Mouse (Mus musculus): ENCODE results near the gene Dennd4b.
"Not testable (repeated sequence)": the region's sequence is repeated elsewhere in the genome, so short reads cannot be mapped to it uniquely, and the experiment has no call there.

Dennd4b gene

DNA sequence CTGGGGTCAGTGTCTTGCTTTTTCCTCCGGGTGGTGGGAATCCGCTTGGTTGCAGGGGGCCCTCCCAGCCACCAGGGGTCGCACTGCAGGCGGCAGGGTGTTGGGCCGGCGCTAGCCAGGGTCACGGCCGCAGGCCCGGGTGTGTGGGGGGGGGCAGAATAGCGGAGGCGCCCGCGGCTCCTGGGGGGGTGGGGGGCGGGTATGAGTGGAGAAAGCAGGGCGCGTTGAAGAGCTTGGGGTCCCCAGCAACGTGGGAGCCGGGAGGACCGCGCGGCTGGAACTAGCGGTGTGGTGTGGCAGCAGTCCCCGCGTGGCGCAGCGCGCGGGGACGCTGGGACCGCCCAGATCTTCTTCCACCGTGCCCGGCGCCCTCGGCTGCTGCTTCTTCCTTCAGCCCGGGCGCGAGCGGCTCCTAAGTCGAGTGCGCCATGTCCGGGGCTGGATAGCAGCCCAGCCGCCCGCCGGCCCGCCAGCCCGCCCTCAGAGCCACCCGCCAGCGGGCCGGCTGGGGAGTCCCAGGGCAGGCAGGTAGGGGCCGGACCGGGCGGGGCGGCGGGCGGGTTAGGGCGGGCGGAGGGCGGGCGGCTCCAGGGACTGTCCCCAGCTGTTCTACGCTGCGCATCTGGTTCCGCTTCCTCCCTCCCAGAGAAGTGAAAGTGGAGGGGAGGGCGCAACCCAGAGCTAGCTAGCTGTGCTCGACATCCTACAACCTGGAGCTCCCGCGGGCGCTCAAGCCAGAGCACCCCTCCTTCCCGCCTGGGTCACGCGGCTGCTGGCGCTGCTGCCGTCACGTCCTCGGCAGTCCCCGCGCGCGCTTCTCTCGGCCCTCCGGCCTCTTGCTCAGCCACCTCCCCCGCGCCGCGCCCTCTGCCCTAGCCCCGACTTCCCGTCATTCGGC is at the start of gene Dennd4b:
TSS of gene Dennd4b (plus strand) at position 152 of the 898 bp plus-strand sequence.
- peak; percentile 91 for DNase-seq (ENCODE audit: low read depth, low spot score)

DNA sequence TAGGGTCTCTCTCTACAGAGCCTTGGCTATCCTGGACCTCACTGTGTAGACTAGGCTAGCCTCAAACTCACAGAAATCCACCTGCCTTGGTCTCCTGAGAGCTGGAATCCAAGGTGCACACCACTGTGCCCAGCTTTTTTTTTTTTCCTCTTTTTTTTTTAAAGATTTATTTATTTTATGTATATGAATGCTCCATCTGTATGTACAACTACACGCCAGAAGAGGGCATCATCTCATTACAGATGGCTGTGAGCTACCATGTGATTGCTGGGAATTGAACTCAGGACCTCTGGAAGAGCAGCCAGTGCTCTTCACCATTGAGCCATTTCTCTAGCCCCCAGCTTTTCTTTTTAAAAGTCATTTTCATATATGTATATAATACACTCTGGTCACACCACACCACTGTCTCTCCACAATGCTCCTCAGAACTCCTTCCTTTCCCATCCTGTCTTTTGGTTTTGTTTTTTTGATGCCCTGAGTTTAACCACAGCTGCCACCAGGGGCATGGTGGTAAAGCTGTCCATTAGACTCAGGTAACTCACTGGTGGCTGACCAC is 49.1 kb upstream of the Dennd4b start:
- peak; percentile 62 for DNase-seq (ENCODE audit: low read depth, low spot score)

DNA sequence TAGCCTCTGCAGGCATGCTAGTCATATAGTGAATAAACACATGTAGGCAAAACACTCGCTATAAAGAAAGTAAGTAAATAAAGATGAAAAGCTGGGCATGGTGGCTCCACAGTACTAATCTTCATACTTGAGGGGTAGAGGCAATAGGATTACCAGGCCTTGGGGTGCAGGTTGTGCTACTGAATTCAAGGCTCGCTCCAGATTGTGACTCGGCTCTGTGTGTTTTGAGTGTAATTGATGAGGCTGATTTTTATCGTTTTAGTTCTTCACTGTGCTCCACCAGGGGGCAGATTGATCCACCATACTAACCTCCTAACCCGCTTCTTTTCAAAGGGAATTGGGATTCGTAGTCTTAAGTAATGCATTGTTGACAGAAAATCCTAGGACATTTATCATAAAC is 44.9 kb upstream of the Dennd4b start:
- DNase-seq (ENCODE audit: low read depth, low spot score): peak; percentile 83

DNA sequence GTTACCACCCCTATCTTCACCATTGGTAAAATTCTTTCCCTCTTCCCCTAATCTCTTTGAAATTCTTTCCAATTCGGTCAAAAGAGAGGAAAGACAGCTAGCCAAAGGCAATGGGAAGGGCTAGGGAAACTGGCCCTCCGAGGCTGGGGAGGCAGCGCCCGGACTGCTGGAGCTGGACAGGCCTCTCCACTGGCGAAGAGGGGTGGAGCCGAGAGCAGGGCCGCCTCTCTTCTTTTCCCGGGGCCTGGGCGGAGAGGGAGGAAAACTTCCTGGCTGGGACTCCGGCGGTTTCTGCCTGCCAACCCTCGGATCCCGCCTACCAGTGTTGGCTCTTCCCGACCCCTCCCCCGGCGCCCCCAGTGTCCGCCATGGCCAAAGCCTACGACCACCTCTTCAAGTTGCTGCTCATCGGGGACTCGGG is 44.4 kb upstream of the Dennd4b start:
- DNase-seq (ENCODE audit: low read depth, low spot score): peak; percentile 87

DNA sequence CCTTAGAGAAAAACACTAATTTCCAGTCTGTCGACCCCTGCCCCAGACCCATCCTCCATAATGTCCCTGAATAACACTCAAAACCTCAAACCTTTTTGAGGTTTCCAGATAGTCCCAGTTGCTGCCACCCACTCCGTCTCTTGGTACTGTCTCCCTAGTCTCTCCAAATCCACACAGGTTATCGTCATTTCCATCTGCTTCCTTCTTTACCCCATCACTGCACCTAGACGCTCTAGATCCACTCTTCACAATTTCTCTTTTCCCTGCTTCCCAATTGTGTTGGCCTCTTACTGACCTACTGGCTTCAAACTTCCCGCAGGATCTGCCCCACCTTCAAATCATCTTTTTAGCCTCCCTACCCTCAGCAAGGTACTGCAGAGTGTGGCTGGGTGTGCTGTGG is 43.9 kb upstream of the Dennd4b start:
- DNase-seq (ENCODE audit: low read depth, low spot score): no peak

DNA sequence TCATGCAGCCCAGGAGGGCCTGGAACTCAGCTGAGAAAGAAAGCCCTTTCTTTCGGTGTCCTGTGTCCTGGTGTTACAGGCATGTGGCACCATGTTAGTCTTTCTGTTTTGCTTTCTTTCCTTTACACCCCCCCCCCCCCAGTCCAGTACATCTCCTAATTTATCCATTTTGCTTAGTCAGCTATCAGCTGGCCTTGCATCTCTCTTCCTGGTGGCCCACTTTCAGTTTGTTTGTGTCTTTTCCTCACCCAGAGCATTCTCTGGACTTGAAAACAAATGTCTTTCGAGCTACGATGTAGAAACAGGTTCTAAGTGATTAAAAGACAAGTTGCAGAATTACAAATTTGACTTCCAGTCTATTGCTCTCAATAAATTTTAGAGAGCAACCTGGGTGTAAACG is 42.5 kb upstream of the Dennd4b start:
- no peak for DNase-seq (ENCODE audit: low read depth, low spot score)

DNA sequence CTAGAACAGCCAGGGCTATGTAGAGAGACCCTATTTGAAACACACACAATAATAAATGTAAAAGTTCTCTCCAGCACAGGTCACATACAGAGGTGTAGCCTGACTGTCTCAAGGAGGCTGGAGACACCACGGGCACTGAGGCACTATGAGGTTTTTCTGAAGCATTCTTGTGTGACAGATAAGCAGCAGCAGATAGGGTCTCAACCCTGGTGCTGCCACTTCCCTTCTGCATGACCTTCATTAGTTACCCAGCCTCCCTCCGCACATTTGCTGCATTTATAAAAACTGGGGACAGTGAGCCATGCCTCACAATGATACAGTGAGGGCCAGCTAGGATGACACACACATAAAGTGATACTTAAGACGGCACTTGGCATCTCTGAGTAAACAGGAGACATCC is 42.0 kb upstream of the Dennd4b start:
- no peak for DNase-seq (ENCODE audit: low read depth, low spot score)

DNA sequence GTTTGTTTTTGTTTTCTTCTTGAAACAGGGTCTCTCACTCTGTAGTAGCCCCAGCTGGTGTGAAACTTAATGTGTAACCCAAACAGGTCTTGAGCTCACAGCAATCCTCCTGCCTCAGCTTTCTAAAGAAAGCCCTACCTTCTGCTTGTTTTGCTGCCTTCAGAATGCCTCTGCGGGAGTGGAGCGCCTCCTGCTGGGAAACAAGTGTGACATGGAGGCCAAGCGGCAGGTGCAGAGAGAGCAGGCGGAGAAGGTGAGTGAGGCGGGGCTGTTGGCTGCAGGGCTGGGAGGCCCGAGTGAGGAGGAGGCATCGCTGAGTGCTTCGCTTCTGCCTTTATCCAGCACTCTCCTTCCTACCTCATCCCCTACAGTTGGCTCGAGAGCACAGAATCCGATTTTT is 40.7 kb upstream of the Dennd4b start:
- DNase-seq (ENCODE audit: low read depth, low spot score): no peak

DNA sequence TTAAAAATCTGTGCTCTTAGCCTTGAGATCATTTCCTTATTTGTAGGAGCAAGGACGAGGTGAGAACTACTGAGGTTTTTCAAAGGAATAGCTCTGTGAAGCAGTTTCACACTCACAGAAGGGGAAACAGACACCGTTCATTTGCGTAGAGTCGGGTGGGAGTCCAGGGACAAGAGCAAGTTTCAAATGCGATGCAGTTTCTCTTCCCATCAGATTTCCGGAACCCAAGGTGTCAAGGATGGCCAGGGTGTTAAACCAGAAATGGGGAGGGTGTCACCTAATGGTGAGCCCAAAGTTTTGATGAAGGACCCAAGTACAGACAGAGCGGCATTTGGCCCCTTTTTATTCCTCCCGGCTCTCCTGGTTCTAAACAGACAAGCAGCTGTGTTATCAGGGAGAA is 33.9 kb upstream of the Dennd4b start:
- no peak for DNase-seq (ENCODE audit: low read depth, low spot score)

DNA sequence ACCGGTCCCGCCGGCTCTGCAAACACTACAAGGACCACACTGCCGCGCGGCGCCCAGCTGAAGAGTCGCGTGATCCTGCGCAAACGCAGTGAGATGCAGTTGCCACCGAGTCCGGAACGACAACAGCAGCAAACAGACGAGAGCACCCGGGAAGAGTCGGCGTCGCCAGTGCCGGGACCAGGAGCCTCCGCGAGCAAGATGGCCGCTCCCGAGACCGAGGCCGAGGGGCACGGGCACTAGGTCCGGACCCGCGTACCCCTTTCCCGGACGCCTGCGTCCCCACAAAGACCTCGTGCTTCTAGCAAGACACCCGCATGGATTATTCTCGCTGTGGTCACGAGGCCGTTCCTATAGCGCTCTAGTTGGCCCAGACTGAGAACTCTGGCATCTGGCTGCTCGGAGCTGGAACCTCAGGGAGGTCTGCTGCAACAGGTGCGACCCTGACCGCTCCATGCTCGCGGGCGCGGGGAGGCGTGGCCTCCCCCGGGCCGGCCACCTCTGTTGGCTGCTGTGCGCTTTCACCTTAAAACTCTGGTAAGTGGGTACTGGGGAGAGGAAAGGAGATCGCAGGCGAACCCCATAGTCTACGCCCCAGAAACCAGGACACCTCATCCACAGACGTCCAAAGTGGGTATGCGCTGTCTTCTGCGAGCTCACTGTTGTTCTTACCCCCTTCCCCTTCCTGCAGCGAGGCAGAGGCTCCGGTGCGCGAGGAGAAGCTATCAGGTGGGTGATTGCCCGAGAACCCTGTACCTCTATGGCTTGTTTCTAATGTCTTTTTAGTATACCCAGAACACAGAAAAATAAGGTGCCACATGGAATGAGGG is 33.3 kb upstream of the Dennd4b start, which contains the start of gene Jtb:
TSS of gene Jtb (plus strand) at position 91 of the 827 bp plus-strand sequence.
- DNase-seq (ENCODE audit: low read depth, low spot score): peak; percentile 95

DNA sequence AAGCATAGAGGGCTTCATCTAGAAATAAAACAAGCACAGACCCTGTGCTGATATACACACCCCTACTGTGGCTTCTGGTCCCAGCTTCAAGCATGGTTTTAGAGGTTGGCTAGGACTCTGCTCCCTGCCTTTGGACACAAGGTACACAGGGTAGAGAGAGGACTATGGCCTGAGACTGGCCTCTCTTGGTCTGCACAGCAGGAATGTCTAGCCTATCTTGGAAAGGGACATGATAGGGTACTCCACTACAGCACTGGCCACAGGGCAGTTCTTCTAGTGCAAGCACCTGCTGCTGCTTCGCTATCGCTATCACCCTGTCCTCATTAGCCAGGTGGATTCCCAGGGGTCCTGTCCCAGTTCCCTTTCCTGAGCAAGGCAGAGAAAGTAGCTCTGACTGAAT is 23.7 kb upstream of the Dennd4b start:
- DNase-seq (ENCODE audit: low read depth, low spot score): no peak

DNA sequence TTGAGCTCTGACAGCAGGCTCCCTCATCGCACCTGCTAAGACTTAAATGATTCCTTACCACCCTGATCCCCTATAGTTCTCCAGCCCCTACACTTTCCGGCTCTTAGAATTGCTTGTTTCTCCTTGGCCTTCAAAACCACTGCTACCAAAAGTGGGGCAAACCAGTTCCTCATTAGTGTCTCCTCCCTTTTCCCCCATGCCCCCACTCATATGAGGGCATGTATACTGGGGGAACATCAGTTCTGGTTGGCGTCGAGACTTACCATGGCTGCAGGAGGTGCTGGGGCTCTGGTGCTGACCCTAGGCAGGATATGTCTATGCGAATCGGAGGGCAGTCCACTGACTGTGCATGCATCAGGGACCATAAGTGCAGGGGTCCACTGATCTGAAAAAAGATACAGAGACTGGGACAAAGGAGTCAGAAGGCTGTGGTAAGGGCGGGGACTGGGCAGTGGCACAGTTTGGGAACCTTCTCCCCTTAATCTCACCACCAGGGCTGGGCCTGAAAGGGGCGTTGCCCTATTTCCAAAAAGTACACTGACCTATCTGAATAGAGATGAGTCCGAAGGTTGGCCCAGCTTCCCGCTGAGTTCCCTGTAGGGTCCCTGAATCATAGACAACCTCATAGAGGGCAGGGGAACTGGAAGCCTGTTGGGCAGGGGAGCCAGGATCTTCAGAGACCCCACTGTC is 23.2 kb upstream of the Dennd4b start:
- DNase-seq (ENCODE audit: low read depth, low spot score): no peak

DNA sequence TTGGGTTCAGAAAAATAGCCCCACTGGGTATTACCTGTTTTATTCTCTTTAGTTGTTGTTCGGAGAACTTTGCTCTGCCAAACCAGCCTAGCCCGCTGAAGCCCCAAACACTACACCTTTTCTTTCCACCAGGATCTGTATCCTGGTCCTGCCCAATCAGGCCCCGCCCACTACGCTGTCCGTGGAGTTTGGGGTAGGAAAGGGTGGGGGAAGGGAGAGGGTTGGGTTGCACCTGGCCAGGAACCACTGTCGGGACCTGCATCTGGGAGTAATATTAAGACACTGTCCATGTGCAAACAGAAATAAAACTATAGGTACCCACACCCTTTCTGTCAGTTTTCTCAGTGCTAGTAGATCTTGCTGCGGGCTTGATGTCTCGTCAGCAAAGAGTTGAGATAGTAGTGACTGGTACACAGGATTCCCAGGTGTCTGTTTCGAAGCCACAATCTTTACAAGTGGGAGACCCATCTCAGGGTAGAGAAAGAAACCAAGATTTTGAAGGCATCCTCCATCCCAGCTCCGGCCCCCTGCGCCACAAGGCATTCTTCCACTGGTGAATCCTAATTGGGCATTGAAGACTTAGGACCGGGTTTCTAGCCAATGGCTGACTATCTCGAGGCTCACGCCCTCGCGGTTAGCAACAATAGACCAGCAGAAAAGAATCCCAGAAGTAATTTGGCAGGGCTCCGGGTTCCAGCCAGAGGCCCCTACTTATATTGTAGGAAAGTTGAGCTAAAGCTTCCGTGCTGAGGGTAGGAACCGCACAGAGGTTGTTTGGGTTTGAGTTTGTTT is 21.8 kb upstream of the Dennd4b start, which contains the start of gene Creb3l4:
TSS of gene Creb3l4 (minus strand) at position 529 of the 792 bp plus-strand sequence.
- DNase-seq (ENCODE audit: low read depth, low spot score): no peak

DNA sequence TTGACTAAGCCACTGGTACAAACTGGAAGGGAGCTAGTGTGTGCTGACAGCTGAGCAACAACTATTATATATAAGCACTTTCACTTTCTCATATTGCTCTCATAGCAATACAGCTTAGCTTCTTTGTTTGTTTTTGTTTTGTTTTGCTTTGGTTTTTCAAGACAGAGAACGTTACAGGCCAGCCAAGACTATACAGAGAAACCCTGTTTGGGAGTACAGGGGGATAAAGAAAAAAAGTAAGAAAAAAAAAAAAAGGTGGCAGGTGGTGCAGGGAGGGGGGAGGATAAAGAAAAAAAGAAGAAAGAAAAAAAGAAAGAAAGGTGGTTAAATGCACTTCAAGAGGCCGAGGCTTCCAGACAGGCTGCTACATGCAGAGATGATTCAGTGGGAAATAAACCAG is 19.6 kb upstream of the Dennd4b start:
- DNase-seq (ENCODE audit: low read depth, low spot score): no peak

DNA sequence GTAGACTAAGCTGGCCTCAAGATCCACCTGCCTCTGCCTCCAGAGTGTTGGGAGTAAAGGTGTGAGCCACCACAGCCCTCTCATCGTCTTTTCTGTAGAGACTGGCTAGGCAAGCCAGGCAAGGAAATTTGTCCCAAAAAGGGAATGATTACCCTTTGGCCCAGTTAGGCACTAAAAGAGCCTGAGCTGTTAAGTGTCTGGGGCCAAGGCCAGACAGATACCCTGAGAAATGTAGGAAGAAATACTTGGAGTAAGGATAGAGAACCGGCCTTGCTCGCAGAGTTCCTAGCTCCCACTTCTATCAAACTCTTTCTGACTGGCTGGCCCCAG is 17.4 kb upstream of the Dennd4b start:
- no peak for DNase-seq (ENCODE audit: low read depth, low spot score)

DNA sequence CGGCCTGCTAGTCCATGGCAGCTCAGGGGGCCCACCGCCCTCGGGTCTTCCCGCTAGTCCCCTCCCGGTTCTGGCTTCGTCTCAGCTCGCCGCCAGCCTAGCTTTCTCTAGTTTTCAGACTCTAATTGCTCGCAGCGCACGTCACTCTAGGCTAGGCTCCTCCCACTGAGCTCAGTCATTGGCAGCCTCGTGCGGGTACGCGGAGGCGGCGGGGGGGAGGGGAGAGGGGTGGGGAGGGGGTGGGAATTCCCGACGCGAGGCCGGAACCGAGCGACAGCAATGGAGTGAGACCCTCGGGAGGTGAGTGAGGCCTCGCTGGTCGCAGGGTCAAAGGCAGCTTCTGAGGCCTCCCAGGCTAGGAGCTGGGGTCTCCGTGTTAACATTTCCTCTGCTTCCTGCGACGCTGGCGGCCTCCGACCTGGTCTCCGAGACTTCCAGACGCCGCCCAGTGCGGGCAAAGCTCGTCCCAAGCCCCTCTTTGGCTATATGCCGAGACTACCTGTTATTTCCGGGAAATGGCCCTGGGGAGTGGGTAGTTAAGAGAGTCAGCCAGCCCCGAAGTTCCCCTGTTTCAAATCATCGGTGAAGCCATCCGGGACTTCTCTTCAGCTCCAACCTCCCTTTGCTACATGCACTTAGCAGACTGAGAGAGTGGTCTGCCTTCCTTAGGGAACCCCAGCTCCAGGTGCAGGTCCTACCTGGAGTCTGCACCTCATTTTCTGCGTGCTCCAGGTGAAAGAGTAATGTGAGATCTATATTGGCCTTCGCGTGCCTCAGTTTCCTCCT is 16.8 kb upstream of the Dennd4b start, which contains the start of gene Slc39a1:
TSS of gene Slc39a1 (plus strand) at position 213 of the 786 bp plus-strand sequence.
- DNase-seq (ENCODE audit: low read depth, low spot score): peak; percentile 95

DNA sequence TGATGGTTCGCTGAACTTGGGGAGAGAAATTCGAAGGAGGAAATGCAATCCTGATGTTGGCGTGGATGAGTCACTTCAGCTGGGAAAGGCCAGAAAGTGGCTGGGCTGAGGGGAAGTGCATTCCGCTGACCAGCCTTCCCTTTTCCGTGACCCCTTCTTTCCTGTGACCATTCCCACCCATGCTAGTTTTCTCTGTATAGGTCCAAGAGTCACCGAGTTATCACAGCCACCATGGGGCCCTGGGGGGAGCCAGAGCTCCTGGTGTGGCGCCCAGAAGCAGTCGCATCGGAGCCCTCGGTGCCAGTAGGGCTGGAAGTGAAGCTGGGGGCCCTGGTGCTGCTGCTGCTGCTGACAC is 16.3 kb upstream of the Dennd4b start:
- peak; percentile 81 for DNase-seq (ENCODE audit: low read depth, low spot score)

DNA sequence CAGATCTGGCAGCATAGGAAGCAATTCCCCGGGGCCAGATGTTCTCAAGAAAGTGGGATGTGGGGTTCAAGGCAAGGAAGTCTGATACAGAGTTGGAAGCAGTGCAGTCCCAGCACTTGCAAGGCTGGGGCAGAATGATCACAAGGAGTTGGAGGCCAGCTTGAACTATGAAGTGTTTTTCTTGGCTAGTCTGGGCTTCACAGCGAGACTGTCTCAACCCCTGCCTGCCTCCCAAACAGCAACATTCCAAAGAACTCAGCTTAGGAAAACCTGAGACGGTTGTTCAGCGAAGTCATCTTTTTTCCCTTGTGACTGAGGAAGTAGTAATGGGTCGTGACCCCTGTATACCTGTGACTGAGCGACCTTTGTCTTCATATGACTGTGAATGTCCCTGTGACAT is 14.2 kb upstream of the Dennd4b start:
- DNase-seq (ENCODE audit: low read depth, low spot score): peak; percentile 27

DNA sequence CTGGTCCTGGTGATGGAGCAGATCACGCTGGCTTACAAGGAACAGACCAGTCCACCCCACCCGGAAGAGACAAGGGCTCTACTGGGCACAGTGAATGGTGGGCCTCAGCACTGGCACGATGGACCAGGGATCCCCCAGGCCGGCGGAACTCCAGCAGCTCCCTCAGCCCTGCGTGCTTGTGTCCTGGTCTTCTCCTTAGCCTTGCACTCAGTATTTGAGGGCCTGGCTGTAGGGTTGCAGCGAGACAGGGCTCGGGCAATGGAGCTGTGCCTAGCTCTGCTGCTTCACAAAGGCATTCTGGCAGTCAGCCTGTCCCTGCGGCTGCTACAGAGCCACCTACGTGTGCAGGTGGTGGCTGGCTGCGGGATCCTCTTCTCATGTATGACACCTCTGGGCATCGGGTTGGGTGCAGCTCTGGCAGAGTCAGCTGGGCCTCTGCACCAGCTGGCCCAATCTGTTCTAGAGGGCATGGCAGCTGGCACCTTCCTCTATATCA is 13.2 kb upstream of the Dennd4b start:
- DNase-seq (ENCODE audit: low read depth, low spot score): not testable (repeated sequence)

DNA sequence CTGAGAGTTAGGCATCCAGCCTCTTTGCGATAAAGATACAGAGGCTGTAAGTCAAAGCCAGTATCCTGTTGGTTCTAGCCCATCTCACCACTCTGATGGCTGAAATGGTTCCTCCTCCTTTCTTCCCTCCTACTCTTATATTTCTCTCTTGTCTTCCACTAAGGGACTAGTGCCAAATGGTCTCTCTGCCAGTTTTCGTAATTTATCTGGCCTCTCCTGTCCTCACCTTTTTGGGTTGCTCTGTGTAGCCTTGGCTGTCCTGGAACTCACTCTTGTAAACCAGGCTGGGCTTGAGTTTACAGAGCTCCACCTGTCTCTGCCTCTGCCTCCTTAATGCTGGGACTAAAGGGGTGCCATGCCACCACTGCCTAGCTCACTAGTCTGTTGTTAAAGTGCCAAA is 12.3 kb upstream of the Dennd4b start:
- DNase-seq (ENCODE audit: low read depth, low spot score): not testable (repeated sequence)

All from 3T3-L1 (cell line).